Mouse (Mus musculus) hindlimb bud, embryonic 11.5 days (tissue): ENCODE results near the gene Gm28051.

Experiments used
- DNase-seq: peaks from one replicate; pipeline ENCODE4 v3.0.0-alpha.2; 2012; ENCODE audit warnings: low read depth, low spot score; ENCODE audit errors: extremely low spot score

Gene Gm28051

GRCm38 (mm10) chr12:102686321-102686720, 71.2 kb downstream of the Gm28051 start:
- no peak for DNase-seq

DNA sequence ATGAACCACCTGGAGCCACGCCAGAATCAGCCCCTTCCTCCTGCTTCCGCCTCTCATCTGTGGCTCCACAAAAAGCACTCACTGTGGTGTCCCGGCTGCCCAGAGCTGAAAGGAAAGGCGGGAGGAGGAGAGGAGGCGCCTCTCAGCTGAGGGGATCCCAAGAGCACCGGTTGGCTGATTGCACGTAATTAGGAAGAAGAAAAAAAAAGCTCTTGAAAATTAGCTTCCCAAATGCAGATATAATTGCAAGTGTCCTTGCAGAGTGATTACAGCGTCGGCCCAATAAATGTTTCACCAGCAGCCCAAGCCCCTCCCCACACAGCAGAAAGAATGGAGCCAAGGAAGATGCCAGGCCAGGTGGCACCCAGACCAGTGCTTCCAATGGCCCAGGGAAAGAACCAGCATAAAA, 72.0 kb downstream of the Gm28051 start:
- DNase-seq: no peak

- DNase-seq: no peak
Observed at GRCm38 (mm10) chr12:102684720-102685386, 72.7 kb downstream of the Gm28051 start.

GRCm38 (mm10) chr12:102683979-102684378, 73.6 kb downstream of the Gm28051 start:
- DNase-seq: no peak

- no peak for DNase-seq
Observed at GRCm38 (mm10) chr12:102683438-102683837, 74.1 kb downstream of the Gm28051 start.

- DNase-seq: no peak
Observed at GRCm38 (mm10) chr12:102682722-102683299, 74.8 kb downstream of the Gm28051 start.

DNA sequence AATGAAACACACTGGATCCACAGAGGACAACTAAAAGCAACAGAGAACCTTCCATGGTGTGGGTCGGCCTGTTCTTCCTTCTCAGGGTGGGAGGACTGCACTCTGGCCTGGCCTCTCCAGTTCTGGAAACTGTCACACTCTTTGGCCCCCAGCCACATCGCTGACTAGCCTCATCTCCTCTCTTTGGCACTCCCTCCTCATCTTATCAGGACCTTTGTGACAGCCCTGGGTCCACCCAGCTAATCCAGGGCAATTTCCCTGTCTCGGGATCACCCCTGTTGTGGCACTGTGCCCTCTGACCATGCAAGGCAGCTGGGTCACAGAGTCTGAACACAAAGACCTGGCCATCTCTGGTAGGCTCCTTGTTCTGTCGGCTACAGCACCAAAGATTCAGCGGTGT, 75.5 kb downstream of the Gm28051 start:
- no peak for DNase-seq

DNA sequence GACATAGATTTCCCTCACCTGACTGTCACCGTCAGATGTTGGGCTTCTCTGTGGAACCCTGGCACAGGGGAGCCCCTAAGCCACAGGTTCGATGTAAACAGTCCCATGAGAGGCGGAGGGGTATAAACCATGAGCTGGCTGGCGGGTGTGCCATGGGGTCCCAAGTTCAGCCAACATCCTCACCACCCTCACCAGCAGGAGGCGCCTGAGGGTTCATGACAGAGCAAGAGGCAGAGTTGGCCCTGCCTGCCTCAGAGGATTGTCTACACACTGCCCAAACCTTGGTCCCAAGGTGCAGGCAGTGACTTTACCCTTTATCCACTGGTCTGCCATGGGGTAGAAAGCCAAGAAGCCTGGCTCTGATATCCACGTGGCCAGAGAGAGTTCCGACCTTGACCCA, 76.0 kb downstream of the Gm28051 start:
- no peak for DNase-seq

GRCm38 (mm10) chr12:102678820-102679219, 78.7 kb downstream of the Gm28051 start:
- no peak for DNase-seq

DNA sequence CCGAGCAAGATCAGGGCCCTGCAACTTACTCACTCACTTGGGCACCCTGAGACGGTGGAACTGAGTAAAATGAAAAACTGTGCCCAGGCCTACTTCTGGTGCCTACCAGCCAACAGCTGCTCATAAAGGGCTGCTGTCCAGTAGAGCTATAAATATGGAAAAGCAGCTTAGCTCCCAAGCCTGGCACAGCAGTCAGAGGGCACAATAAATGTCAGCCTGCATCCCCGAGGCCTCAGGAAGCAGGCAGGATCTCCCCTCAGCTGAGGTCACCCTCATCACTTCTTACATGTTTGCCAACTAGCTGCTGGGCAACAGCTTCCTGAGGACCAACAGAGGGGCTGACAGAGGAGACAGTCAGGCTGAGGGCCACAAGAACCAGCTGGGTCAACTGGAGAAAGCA, 80.5 kb downstream of the Gm28051 start:
- DNase-seq: no peak

- DNase-seq: no peak
Observed at GRCm38 (mm10) chr12:102674556-102674955, 83.0 kb downstream of the Gm28051 start.

DNA sequence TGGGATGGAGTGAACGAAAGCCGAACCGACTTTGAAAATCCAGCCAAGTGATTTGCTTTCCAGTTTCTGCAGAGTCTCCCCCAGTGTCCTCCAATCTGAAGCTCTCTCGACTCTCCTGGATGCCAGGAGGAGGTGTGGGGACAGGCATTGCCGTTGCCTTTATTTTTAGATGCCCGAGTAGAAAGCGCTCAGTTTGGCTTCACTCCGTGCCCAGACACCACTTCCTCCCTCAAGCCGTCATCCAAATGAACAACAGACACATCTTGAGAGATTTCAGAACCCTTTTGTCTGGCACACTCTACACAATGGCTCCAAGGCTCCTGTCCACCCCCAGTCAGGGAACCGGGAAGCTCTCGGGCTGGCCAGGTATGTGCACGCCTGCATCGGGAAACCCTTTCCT, 83.4 kb downstream of the Gm28051 start:
- no peak for DNase-seq

DNA sequence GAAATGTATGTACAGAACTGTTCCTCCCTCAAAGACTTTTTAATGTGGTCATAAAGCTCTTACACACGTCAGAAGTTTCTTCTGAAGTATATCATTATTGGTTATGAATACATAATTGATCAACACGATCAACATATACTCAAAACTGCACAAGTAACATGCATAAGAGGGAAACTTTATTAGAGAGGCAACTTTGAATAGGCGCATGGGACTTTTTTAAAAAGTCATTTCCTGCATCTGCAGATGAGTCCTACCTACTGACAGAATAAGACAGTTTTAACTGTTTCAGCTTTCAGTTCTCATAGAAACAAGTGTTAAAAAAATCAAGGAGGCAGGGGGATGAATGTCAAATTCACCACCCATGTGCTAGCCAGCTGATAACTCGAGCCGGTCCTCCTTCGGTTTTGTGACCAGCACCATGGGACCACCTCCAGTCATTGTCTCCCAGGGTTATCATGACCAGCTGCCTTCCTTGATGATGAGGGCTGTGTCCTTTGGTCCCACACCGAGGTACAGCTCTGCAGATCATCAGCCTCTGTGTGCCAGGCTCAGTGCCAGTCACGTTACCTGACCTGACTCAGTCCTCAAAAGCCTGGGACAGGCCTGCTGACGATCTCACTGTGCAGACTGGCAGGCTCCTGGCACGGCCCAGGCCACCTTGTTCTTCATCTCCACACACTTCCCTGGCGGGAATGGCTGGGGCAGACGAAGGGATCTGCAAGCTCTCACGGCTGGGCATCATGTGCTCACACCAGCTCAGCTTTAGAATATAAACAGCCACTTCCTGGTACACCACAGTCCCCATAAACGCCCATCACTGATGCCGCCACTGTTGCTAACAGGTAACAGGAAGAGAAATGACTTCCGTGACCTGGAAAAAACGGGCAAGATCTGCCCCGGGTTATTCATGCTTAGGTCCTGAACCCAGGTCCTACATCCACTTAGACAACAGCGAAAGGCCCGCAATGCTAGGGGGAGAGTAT, 84.4 kb downstream of the Gm28051 start:
- no peak for DNase-seq

DNA sequence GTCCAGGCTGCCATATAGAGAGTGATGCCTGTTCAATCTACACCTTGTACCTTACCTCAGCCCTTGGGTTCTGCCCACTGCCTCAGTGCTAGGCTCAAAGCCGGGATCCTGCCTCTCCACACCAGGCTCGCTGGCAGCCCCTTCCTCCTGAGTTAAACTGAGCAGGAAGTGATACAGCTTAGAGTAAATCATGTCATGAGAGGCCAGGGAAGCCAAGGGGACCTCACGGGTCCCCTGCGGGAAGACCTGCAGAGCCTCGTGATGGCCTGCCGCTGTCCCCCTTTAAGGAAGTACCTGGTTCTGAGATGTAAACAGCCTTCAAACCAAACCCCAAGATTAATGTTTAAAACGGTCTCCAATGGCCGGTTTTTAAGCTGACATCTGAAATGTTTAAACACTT, 85.4 kb downstream of the Gm28051 start:
- DNase-seq: no peak

DNA sequence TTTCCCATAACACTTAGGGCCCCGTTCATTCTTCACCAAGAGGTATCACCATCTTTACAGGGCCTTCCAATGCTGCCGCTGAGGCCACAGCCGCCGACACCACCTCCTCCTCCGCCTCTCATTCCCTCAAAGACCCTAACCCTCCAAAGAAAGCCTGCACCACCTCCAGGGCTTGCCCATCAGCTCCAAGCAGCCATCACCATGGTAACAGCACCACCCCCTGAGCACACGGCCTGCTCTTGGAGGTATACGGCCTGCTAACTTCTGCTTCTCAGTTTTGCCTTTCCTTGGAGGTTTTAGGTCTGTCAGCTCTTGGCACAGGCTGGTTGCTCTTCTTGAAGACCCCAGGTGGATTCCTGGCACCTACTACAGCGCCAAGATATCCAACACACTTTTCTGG, 86.7 kb downstream of the Gm28051 start:
- DNase-seq: no peak
